Mouse (Mus musculus) CH12.LX (cell line): ENCODE results near the gene Fam163b. TPM values are rescaled to one million over a fixed set of nuclear protein-coding genes. Genes with fewer than 3 reads are reported as not detected.

Source experiments
- DNase-seq: peaks from one replicate; pipeline ENCODE4 v3.0.0-alpha.2; 2013; ENCODE audit errors: extremely low read depth
- H3K27ac ChIP-seq: 2 replicates; pipeline ENCODE4 v1.5.1; 2012; ENCODE audit warnings: low read depth, mild to moderate bottlenecking, control low read depth, moderate library complexity; ENCODE audit not compliant: insufficient read depth
- H3K27me3 ChIP-seq: replicated peaks from 2 replicates; pipeline ENCODE3; 2012; ENCODE audit warnings: inconsistent platforms
- H3K36me3 ChIP-seq, 2 experiments: replicated peaks in 1 of 2; 2 replicates each; pipeline versions ENCODE3 to v1.6.1; 2012; ENCODE audit warnings: inconsistent platforms in 1 of 2, low read length in 1 of 2, mild to moderate bottlenecking in 1 of 2, mixed read lengths in 1 of 2, moderate library complexity in 1 of 2; ENCODE audit not compliant: control insufficient read depth in 1 of 2, insufficient read depth in 1 of 2
- H3K4me1 ChIP-seq, 2 experiments: 2 replicates each; pipeline ENCODE4 v1.6.1; 2012; ENCODE audit warnings: inconsistent platforms in 1 of 2, moderate library complexity in 1 of 2; ENCODE audit not compliant: insufficient read depth in 2 of 2, control insufficient read depth in 1 of 2
- H3K4me2 ChIP-seq: 2 replicates; pipeline ENCODE4 v1.6.1; 2012; ENCODE audit warnings: low read depth, mild to moderate bottlenecking, control low read depth; ENCODE audit not compliant: poor library complexity, insufficient read depth, severe bottlenecking
- H3K4me3 ChIP-seq, 3 experiments: fragments of 150-350 bp in 1 of 3; sonication (generic) in 1 of 3; replicated peaks in 1 of 3; 2 replicates each; pipeline versions ENCODE3 to v1.5.1; 2011 to 2012; ENCODE audit warnings: low read depth in 2 of 3, low read length in 2 of 3, mild to moderate bottlenecking in 2 of 3, moderate library complexity in 2 of 3, control low read depth in 1 of 3, improper control_type of control experiment in 1 of 3, inconsistent platforms in 1 of 3, mixed read lengths in 1 of 3; ENCODE audit not compliant: poor library complexity in 1 of 3
- H3K79me2 ChIP-seq: replicated peaks from 2 replicates; pipeline ENCODE4 v1.6.1; 2012; ENCODE audit warnings: mild to moderate bottlenecking, moderate library complexity; ENCODE audit not compliant: control insufficient read depth, poor library complexity, insufficient read depth, severe bottlenecking; ENCODE audit errors: extremely low read depth
- H3K9ac ChIP-seq: 2 replicates; pipeline ENCODE4 v1.6.1; 2012; ENCODE audit warnings: low read depth, mild to moderate bottlenecking, control low read depth, moderate library complexity; ENCODE audit not compliant: insufficient read depth
- H3K9me3 ChIP-seq: replicated peaks from 2 replicates; pipeline ENCODE3; 2012; ENCODE audit warnings: low read length, inconsistent platforms, mixed read lengths
- BHLHE40 ChIP-seq: IDR thresholded peaks from 2 replicates; pipeline ENCODE4 v1.6.1; 2011; ENCODE audit warnings: mild to moderate bottlenecking, low read depth, low read length, improper control_type of control experiment
- CHD1 ChIP-seq: IDR thresholded peaks from 2 replicates; pipeline ENCODE4 v1.6.1; 2012; ENCODE audit warnings: low read depth, low read length, improper control_type of control experiment, inconsistent platforms
- CHD2 ChIP-seq: IDR thresholded peaks from 2 replicates; pipeline ENCODE4 v1.6.1; 2011; ENCODE audit warnings: low read length, improper control_type of control experiment
- ELF1 ChIP-seq: IDR thresholded peaks from 2 replicates; pipeline ENCODE4 v1.6.1; 2014; ENCODE audit warnings: low read depth, mild to moderate bottlenecking, inconsistent platforms, low read length, improper control_type of control experiment
- HCFC1 ChIP-seq: IDR thresholded peaks from 2 replicates; pipeline ENCODE4 v1.6.1; 2012; ENCODE audit warnings: low read depth, mild to moderate bottlenecking, inconsistent platforms, low read length, improper control_type of control experiment
- JUND ChIP-seq: conservative IDR thresholded peaks from 2 replicates; pipeline ENCODE4 v1.6.1; 2011; ENCODE audit warnings: low read depth, low read length, improper control_type of control experiment
- MAX ChIP-seq: IDR thresholded peaks from 2 replicates; pipeline ENCODE4 v1.6.1; 2011; ENCODE audit warnings: low read length, improper control_type of control experiment
- MAZ ChIP-seq: IDR thresholded peaks from 2 replicates; pipeline ENCODE4 v1.6.1; 2012; ENCODE audit warnings: low read depth, mild to moderate bottlenecking, inconsistent platforms, low read length, improper control_type of control experiment, moderate library complexity
- MYC ChIP-seq: IDR thresholded peaks from 2 replicates; pipeline ENCODE4 v1.6.1; 2011; ENCODE audit warnings: low read depth, mild to moderate bottlenecking, improper control_type of control experiment, low read length
- NELFE ChIP-seq: IDR thresholded peaks from 2 replicates; pipeline ENCODE4 v1.6.1; 2011; ENCODE audit warnings: low read depth, low read length, improper control_type of control experiment
- NRF1 ChIP-seq: IDR thresholded peaks from 2 replicates; pipeline ENCODE4 v1.6.1; 2014; ENCODE audit warnings: low read depth, mild to moderate bottlenecking, inconsistent platforms, low read length, improper control_type of control experiment, moderate library complexity
- PAX5 ChIP-seq: IDR thresholded peaks from 2 replicates; pipeline ENCODE4 v1.6.1; 2012; ENCODE audit warnings: low read length, inconsistent platforms, mixed read lengths
- POLR2A ChIP-seq: IDR thresholded peaks from 2 replicates; pipeline ENCODE4 v1.6.1; 2011; ENCODE audit warnings: low read depth, mild to moderate bottlenecking, improper control_type of control experiment, low read length
- POLR2AphosphoS2 ChIP-seq: IDR thresholded peaks from 2 replicates; pipeline ENCODE4 v1.6.1; 2011; ENCODE audit warnings: low read depth, low read length, improper control_type of control experiment
- RCOR1 ChIP-seq: conservative IDR thresholded peaks from 2 replicates; pipeline ENCODE4 v1.6.1; 2012; ENCODE audit warnings: low read depth, mild to moderate bottlenecking, inconsistent platforms, low read length, improper control_type of control experiment
- TCF12 ChIP-seq: IDR thresholded peaks from 2 replicates; pipeline ENCODE4 v1.6.1; 2014; ENCODE audit warnings: low read depth, mild to moderate bottlenecking, inconsistent platforms, low read length, improper control_type of control experiment
- USF1 ChIP-seq: IDR thresholded peaks from 2 replicates; pipeline ENCODE4 v1.6.1; 2014; ENCODE audit warnings: low read depth, mild to moderate bottlenecking, inconsistent platforms, low read length, improper control_type of control experiment
- USF2 ChIP-seq: conservative IDR thresholded peaks from 2 replicates; pipeline ENCODE4 v1.6.1; 2011; ENCODE audit warnings: low read depth, low read length, improper control_type of control experiment
- ZC3H11A ChIP-seq: IDR thresholded peaks from 2 replicates; pipeline ENCODE4 v1.6.1; 2012; ENCODE audit warnings: low read depth, mild to moderate bottlenecking, inconsistent platforms, low read length, improper control_type of control experiment
- ZKSCAN1 ChIP-seq: IDR thresholded peaks from 2 replicates; pipeline ENCODE4 v1.6.1; 2012; ENCODE audit warnings: low read depth, inconsistent platforms, low read length, improper control_type of control experiment, borderline replicate concordance
- ZMIZ1 ChIP-seq: IDR thresholded peaks from 2 replicates; pipeline ENCODE4 v1.6.1; 2012; ENCODE audit warnings: low read depth, mild to moderate bottlenecking, inconsistent platforms, low read length, improper control_type of control experiment
- ZNF384 ChIP-seq: IDR thresholded peaks from 2 replicates; pipeline ENCODE4 v1.6.1; 2012; ENCODE audit warnings: low read depth, low read length, improper control_type of control experiment, inconsistent platforms
- dilution Hi-C: fragments of 300-500 bp; cut with MboI; formaldehyde crosslinking; loops from 2 replicates; pipeline ENCODE4 v1.14.3; 2020; ENCODE audit warnings: low sequenced_read_pairs; ENCODE audit not compliant: extremely low pct_unique_long_range_greater_than_20kb, extremely low pct_ligation_motif_present
- in situ Hi-C: fragments of 300-500 bp; cut with MboI; formaldehyde crosslinking; loops from 3 replicates; pipeline ENCODE4 v1.14.3; 2019; ENCODE audit warnings: low sequenced_read_pairs, low pct_ligation_motif_present, low pct_unique_long_range_greater_than_20kb, mixed read lengths
- polyA plus RNA-seq: library from polyadenylated mRNA; unstranded; fragments of >175 nt; gene quantifications from 2 replicates; pipeline ENCODE4 v1.2.1, GENCODE M21; 2012; ENCODE audit warnings: low read depth; ENCODE audit not compliant: insufficient read length
- total RNA-seq, 2 experiments: library from RNA; depleted of rRNA; stranded (reverse); fragments of 300-350 nt in 1 of 2; fragments of >200 nt in 1 of 2; gene quantifications; 2 replicates each; pipeline ENCODE4 v1.2.3; 2012 to 2014

Fam163b gene
- total and polyA plus RNA-seq, 3 experiments, result not detected

DNA sequence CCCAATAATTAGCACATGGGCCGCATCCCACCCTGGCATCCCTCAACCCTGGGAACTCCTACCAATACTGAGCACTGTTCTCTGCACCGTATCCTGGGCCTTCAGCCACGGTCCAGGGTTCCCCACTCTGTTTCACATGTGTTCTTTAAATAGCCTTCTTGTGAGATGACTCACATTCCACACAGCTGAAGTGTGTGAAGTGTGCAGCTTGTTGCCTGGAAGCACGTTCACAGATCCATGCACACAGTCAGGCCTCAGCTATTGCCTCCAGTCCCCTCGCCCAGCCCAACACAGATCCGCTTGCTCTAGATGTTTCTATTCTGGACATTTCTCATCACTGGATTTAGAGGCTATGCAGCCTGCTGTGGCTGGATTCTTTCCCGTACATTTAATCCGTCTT is 36.8 kb upstream of the Fam163b start:
- Histone ChIP-seq H3K9ac (no peak overlapping the region), H3K4me3 (no peak overlapping the region), H3K27me3 (peaks cover 98% of the 10 kb centered on the region), H3K9me3 (peaks cover 2% of the 10 kb centered on the region), H3K4me2 (no peak overlapping the region), H3K27ac (no peak overlapping the region), H3K4me1 (0 out of 4 replicates have a peak, but pooled peaks cover 0 to 2% of the 10 kb centered on the region in 2 experiments), H3K79me2 (no peaks in the 10 kb centered on the region), H3K36me3 (no peaks in the 10 kb centered on the region)
- peak; percentile 65 for TF ChIP-seq BHLHE40
- no peak for TF ChIP-seq MYC
- no peak for TF ChIP-seq MAX
- no peak for TF ChIP-seq PAX5
- TF ChIP-seq ZNF384, result no peak
- TF ChIP-seq RCOR1, result no peak
- dilution Hi-C loops, result no loop called here
- in situ Hi-C loops, result no loop called here
- DNase-seq, result no peak

GRCm38 (mm10) chr2:27175696-27176267 is 33.5 kb upstream of the Fam163b start:
- no peak overlapping the region for H3K27ac ChIP-seq
- peaks cover 74% of the 10 kb centered on the region for H3K27me3 ChIP-seq

GRCm38 (mm10) chr2:27174242-27174641 is 32.0 kb upstream of the Fam163b start:
- Histone ChIP-seq H3K36me3 (no peaks in the 10 kb centered on the region), H3K9ac (no peak overlapping the region), H3K4me1 (peaks cover 9% of the 10 kb centered on the region in 2 experiments; a peak in 3 of 4 replicates), H3K4me3 (no peak overlapping the region), H3K27me3 (peaks cover 58% of the 10 kb centered on the region), H3K4me2 (no peak overlapping the region), H3K27ac (no peak overlapping the region), H3K79me2 (no peaks in the 10 kb centered on the region), H3K9me3 (peaks cover 5% of the 10 kb centered on the region)
- dilution Hi-C loops, result no loop called here
- TF ChIP-seq CHD2, result no peak
- TF ChIP-seq NELFE, result no peak
- no peak for TF ChIP-seq PAX5
- no peak for TF ChIP-seq POLR2A
- no peak for TF ChIP-seq CHD1
- TF ChIP-seq TCF12, result no peak
- TF ChIP-seq MAZ, result no peak
- TF ChIP-seq JUND, result no peak
- no peak for TF ChIP-seq ZMIZ1
- TF ChIP-seq ZKSCAN1, result no peak
- no peak for TF ChIP-seq POLR2AphosphoS2
- TF ChIP-seq USF2, result no peak
- TF ChIP-seq USF1, result no peak
- TF ChIP-seq NRF1, result no peak
- DNase-seq, result no peak
- in situ Hi-C loops, result loop anchor here (5.0 kb wide), 1 partner anchor 42 kb away; no protein-coding TSS in a partner anchor

More at GRCm38 (mm10) chr2:27175696-27176267, 33.5 kb upstream of the Fam163b start:
- H3K9ac ChIP-seq, result no peak overlapping the region
- in situ Hi-C loops (no loop called here), dilution Hi-C loops (no loop called here)
- TF ChIP-seq POLR2AphosphoS2, result no peak
- no peak for TF ChIP-seq ZNF384
- no peak for TF ChIP-seq MAZ
- no peak for TF ChIP-seq ZC3H11A
- TF ChIP-seq USF2, result no peak
- no peak for TF ChIP-seq JUND
- TF ChIP-seq ELF1, result no peak
- no peak for TF ChIP-seq CHD2
- TF ChIP-seq NRF1, result no peak
- no peak for TF ChIP-seq PAX5
- no peak for TF ChIP-seq HCFC1
- H3K4me1 ChIP-seq, result 0 out of 4 replicates have a peak, but pooled peaks cover 0 to 2% of the 10 kb centered on the region in 2 experiments
- no peaks in the 10 kb centered on the region for H3K79me2 ChIP-seq
- peaks cover 5% of the 10 kb centered on the region for H3K9me3 ChIP-seq
- no peaks in the 10 kb centered on the region for H3K36me3 ChIP-seq
- H3K4me3 ChIP-seq, result no peak overlapping the region
- H3K4me2 ChIP-seq, result no peak overlapping the region
- no peak for DNase-seq
